Mouse (Mus musculus): Measurements from ENCODE around the gene Rassf1. TPM values are rescaled to one million over a fixed set of nuclear protein-coding genes. Genes with fewer than 3 reads are reported as not detected.
A peak's percentile ranks its signal among the peaks of the same experiment; 100 is the strongest.

Rassf1 gene
- polyA plus RNA-seq, 1 experiment from 2014 or later = 66.5 TPM

DNA sequence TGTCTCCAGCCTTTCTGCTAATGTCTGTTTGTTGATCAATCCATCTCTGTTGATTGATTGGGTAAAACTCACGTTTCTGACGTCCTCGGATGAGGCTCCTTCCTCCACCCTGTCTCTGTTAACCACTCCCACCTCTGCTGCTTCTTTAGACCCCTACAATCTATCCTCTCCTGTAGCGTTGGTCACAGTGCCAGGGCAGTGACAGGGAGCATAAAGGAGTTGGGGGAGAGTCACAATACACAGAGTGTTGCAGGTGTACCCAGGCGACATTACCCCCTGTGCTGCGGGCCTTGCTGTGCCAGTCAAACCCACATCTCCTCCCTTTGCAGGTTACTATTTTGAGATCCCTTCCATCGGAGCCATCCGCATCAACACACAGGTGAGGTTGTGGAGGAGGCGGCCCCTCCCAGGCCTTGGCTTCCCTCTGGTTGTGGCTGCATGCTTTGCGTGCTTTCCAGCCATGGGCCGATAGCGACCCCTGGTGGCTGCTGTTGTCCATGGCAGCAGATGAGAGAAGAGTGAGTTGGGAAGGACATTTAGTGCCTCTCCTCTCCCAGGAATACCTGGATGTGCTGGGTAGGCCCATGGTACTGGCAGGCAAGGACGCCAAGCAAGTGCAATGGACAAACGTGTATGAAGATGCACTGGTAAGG lies 36.9 kb upstream of the Rassf1 start:
- DNase-seq (ENCODE audit: low spot score) (peak; percentile 75), ATAC-seq (ENCODE audit: low read depth) (peak; percentile 33; the same call in 1 of the 2 replicates)
- Histone ChIP-seq H3K27me3 (replicated peaks; ENCODE audit: control insufficient read depth, insufficient read depth, low read length) (no peaks in the 10 kb centered on the region; the same call in 1 of the 2 replicates), H3K36me3 (ENCODE audit: control insufficient read depth, insufficient read depth, low read length) (no peaks in the 10 kb centered on the region), H3K27ac (replicated peaks; ENCODE audit: low read depth, low read length) (no peak overlapping the region), H3K9me3 (ENCODE audit: control insufficient read depth, low read length) (no peaks in the 10 kb centered on the region), H3K4me3 (ENCODE audit: low read depth, low read length) (no peak overlapping the region), H3K4me2 (ENCODE audit: low read depth, low read length) (no peak overlapping the region), H3K4me1 (ENCODE audit: control insufficient read depth, insufficient read depth, low read length) (peaks cover 24% of the 10 kb centered on the region), H3K9ac (ENCODE audit: low read depth, low read length) (no peak overlapping the region)
- 24% methylated on average over 14 of the region's 14 CpGs for WGBS

DNA sequence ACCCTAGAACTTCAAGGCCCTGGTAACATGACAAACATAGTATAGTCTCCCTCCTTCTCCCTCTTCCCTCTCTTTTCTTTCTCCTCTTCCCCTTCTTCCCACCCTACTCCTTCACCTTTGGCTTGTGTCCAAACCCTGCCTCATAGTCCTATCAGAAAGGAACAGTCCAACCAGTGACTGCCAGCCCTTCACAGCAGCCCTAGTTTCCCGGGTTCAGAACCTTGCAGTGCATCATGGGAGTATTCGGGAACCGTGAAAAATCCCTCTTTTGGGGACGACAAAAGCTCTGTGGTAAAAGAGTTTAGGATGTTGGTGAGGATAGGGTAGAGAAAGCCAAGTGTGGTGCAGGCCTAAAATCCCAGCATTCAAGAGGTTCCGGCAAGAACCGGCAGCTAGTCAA lies 31.0 kb upstream of the Rassf1 start:
- DNase-seq (ENCODE audit: low spot score) (no peak), ATAC-seq (ENCODE audit: low read depth) (no peak)
- Histone ChIP-seq H3K9ac (ENCODE audit: low read depth, low read length) (no peak overlapping the region), H3K4me2 (ENCODE audit: low read depth, low read length) (no peak overlapping the region), H3K4me1 (ENCODE audit: control insufficient read depth, insufficient read depth, low read length) (peaks cover 17% of the 10 kb centered on the region), H3K4me3 (ENCODE audit: low read depth, low read length) (no peak overlapping the region), H3K36me3 (ENCODE audit: control insufficient read depth, insufficient read depth, low read length) (no peaks in the 10 kb centered on the region), H3K27ac (replicated peaks; ENCODE audit: low read depth, low read length) (no peak overlapping the region), H3K9me3 (ENCODE audit: control insufficient read depth, low read length) (no peaks in the 10 kb centered on the region), H3K27me3 (replicated peaks; ENCODE audit: control insufficient read depth, insufficient read depth, low read length) (peaks cover 6% of the 10 kb centered on the region; the same call in 1 of the 2 replicates)
- 60% methylated on average over 6 of the region's 6 CpGs for WGBS

DNA sequence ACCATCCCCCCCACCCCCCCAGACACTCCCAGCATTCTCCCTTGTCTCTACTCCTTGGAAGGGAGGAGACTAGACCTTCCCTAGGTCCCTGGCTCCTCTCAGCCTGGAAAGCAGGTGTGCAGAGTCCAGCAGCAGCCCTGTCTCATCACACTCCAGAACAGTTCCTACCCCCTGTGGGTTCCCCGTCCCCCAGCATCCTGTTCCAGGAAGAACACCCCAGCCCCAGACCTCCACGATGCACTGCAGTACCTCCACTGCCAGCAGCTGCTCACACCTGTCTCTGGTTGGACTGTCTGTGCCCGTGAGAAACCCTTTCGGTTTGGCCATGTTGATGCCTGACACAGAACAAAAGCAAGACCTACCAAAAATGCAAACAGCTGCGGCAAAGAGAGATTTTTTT lies 30.2 kb upstream of the Rassf1 start:
- Histone ChIP-seq H3K27ac (replicated peaks; ENCODE audit: low read depth, low read length) (no peak overlapping the region), H3K4me2 (ENCODE audit: low read depth, low read length) (peak overlapping the region; percentile 49)

DNA sequence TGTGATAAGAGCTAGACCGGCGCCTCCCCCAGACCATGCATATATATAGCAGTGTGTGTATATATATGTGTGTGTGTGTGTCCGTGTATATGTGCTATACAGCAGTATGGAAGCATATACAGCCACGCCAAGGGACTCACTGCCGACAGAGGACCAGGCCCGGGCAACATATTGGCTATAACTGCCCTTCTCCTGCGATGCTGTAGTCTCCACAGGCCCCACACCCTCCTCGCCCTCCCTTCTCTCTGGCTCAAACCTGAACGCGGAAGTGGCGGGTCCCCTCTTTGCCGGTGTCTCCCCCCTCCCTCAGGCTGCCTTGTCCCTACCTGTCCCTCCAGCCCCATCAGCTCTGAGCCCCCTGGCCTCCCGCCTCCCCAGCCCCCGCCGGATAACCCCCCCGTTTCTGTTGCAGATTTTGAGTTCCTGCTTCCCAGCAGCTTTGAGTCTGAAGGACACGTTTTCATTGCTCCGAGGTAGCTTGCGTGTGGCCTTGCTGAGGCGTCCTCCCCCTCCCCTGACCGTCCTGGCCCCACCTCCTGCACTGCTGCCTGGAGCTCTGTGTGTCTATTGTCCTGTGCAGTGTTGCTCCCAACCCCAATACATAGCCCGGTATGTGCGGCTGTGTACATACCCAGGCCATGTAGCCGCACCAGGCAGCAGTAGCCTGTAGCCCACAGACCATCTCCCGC lies 29.5 kb upstream of the Rassf1 start:
- peak overlapping the region; percentile 49 for H3K4me2 ChIP-seq (ENCODE audit: low read depth, low read length)
- no peaks in the 10 kb centered on the region for H3K36me3 ChIP-seq (ENCODE audit: control insufficient read depth, insufficient read depth, low read length)
- peaks cover 23% of the 10 kb centered on the region for H3K4me1 ChIP-seq (ENCODE audit: control insufficient read depth, insufficient read depth, low read length)
- peak overlapping the region; percentile 46 for H3K9ac ChIP-seq (ENCODE audit: low read depth, low read length)
- H3K27ac ChIP-seq (replicated peaks; ENCODE audit: low read depth, low read length) = no peak overlapping the region
- WGBS = 21% methylated on average over 25 of the region's 25 CpGs
- peaks cover 21% of the 10 kb centered on the region for H3K27me3 ChIP-seq (replicated peaks; ENCODE audit: control insufficient read depth, insufficient read depth, low read length)
- no peaks in the 10 kb centered on the region for H3K9me3 ChIP-seq (ENCODE audit: control insufficient read depth, low read length)
- ATAC-seq (ENCODE audit: low read depth) (peak; percentile 42; the same call in 1 of the 2 replicates), DNase-seq (ENCODE audit: low spot score) (peak; percentile 57)
- H3K4me3 ChIP-seq (ENCODE audit: low read depth, low read length) = peak overlapping the region; percentile 10; the same call in 1 of the 2 replicates

More for the DNA sequence above, 30.2 kb upstream of the Rassf1 start:
- Histone ChIP-seq H3K36me3 (ENCODE audit: control insufficient read depth, insufficient read depth, low read length) (no peaks in the 10 kb centered on the region), H3K4me3 (ENCODE audit: low read depth, low read length) (no peak overlapping the region), H3K9me3 (ENCODE audit: control insufficient read depth, low read length) (no peaks in the 10 kb centered on the region), H3K4me1 (ENCODE audit: control insufficient read depth, insufficient read depth, low read length) (peaks cover 17% of the 10 kb centered on the region), H3K27me3 (replicated peaks; ENCODE audit: control insufficient read depth, insufficient read depth, low read length) (peaks cover 15% of the 10 kb centered on the region), H3K9ac (ENCODE audit: low read depth, low read length) (no peak overlapping the region)
- 32% methylated on average over 5 of the region's 5 CpGs for WGBS
- DNase-seq (ENCODE audit: low spot score) = peak; percentile 31
- peak; percentile 16; the same call in 1 of the 2 replicates for ATAC-seq (ENCODE audit: low read depth)

GRCm38 (mm10) chr9:107522400-107522711 lies 29.0 kb upstream of the Rassf1 start:
- H3K27me3 ChIP-seq (replicated peaks; ENCODE audit: control insufficient read depth, insufficient read depth, low read length) = peaks cover 25% of the 10 kb centered on the region
- H3K4me1 ChIP-seq (ENCODE audit: control insufficient read depth, insufficient read depth, low read length) = peaks cover 28% of the 10 kb centered on the region
- ATAC-seq (ENCODE audit: low read depth) = no peak
- WGBS = 31% methylated on average over 2 of the region's 2 CpGs
- peak overlapping the region; percentile 49; the same call in 1 of the 2 replicates for H3K4me2 ChIP-seq (ENCODE audit: low read depth, low read length)
- H3K4me3 ChIP-seq (ENCODE audit: low read depth, low read length) = no peak overlapping the region
- H3K36me3 ChIP-seq (ENCODE audit: control insufficient read depth, insufficient read depth, low read length) = no peaks in the 10 kb centered on the region
- peak overlapping the region; percentile 46 for H3K9ac ChIP-seq (ENCODE audit: low read depth, low read length)
- no peak for DNase-seq (ENCODE audit: low spot score)
- H3K27ac ChIP-seq (replicated peaks; ENCODE audit: low read depth, low read length) = no peak overlapping the region
- no peaks in the 10 kb centered on the region for H3K9me3 ChIP-seq (ENCODE audit: control insufficient read depth, low read length)

DNA sequence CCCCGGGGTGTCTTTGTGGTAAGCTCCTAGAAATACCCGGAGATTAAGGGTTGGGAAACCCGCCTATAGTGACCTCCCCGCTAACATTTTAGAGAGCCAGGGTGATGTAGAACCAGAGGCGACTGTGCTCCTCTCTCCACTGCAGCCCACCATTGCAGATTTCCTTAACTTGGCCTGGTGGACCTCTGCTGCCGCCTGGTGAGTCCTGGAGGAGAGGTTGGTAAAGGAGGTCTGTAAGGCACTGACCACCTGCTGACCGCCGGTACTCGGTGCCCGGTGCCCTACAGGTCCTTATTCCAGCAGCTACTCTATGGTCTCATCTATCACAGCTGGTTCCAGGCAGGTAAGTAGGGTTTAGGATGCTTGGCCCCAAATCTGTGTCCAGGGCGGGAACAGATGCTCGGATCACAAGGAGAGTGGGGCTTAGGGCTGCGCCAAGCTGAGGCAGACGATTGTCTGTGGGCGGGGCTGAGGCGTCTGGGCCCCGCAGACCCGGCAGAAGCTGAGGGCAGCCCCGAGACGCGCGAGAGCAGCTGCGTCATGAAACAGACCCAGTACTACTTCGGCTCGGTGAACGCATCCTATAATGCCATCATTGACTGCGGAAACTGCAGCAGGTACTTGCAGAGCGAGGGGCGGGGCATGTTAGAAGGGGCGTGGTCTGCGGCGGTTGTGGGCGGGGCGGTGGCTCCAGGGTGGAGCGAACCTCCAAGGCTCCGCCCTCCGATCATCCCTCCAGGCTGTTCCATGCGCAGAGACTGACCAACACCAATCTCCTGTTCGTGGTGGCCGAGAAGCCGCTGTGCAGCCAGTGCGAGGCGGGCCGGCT lies 24.9 kb upstream of the Rassf1 start:
- Histone ChIP-seq H3K4me2 (ENCODE audit: low read depth, low read length) (peak overlapping the region; percentile 76), H3K27ac (replicated peaks; ENCODE audit: low read depth, low read length) (no peak overlapping the region), H3K4me3 (ENCODE audit: low read depth, low read length) (peak overlapping the region; percentile 43), H3K4me1 (ENCODE audit: control insufficient read depth, insufficient read depth, low read length) (peaks cover 21% of the 10 kb centered on the region), H3K27me3 (replicated peaks; ENCODE audit: control insufficient read depth, insufficient read depth, low read length) (peaks cover 31% of the 10 kb centered on the region), H3K9ac (ENCODE audit: low read depth, low read length) (peak overlapping the region; percentile 41), H3K36me3 (ENCODE audit: control insufficient read depth, insufficient read depth, low read length) (no peaks in the 10 kb centered on the region), H3K9me3 (ENCODE audit: control insufficient read depth, low read length) (no peaks in the 10 kb centered on the region)
- peak; percentile 64 for DNase-seq (ENCODE audit: low spot score)
- 6% methylated on average over 28 of the region's 44 CpGs for WGBS
- ATAC-seq (ENCODE audit: low read depth) = peak; percentile 67

DNA sequence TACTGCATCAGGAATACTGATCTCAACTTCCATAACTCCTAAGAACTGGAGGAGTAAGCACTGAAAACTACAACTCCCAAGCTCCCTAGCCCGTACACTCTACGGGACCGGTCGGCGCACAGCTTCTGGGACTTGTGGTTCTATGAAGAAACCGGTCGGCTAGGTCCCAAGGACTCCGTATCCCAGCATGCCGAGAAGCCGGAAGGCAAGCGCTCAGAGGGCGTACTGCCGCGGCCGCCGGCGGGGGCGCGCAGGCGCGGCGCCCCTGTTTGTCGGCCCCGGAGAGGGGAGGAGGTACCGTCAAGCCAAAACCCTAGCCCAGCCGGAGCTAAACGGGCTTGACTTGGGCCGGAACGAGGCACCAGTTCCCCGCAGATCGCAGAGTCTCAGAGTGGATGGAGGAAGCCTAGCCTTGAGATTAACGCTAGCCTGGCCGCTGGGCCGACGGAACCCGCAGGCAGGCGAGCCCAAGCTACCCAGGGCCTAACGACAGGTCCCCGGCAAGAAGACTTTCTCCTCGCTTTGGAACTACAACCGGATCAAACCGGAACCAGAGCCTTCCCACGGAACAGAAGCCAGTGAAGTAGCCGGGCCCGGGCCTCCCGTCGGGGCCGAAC lies 17.5 kb upstream of the Rassf1 start, which contains the start of gene Tmem115:
TSS of gene Tmem115 (plus strand) at position 155 of the 617 bp plus-strand sequence.
- ATAC-seq (ENCODE audit: low read depth) = peak; percentile 99
- no peaks in the 10 kb centered on the region for H3K9me3 ChIP-seq (ENCODE audit: control insufficient read depth, low read length)
- 1% methylated on average over 38 of the region's 48 CpGs for whole genome bisulfite sequencing

More for the DNA sequence above, 17.5 kb upstream of the Rassf1 start, which contains the start of gene Tmem115:
- peaks cover 23% of the 10 kb centered on the region for H3K4me1 ChIP-seq (ENCODE audit: control insufficient read depth, insufficient read depth, low read length)
- DNase-seq (ENCODE audit: low spot score) = peak; percentile 100
- H3K27ac ChIP-seq (replicated peaks; ENCODE audit: low read depth, low read length) = peak within 1 kb of the TSS; percentile 87
- peak within 1 kb of the TSS; percentile 98 for H3K4me2 ChIP-seq (ENCODE audit: low read depth, low read length)
- peak within 1 kb of the TSS; percentile 91 for H3K4me3 ChIP-seq (ENCODE audit: low read depth, low read length)
- peak within 1 kb of the TSS; percentile 94 for H3K9ac ChIP-seq (ENCODE audit: low read depth, low read length)
- no peaks in the 10 kb centered on the region for H3K27me3 ChIP-seq (replicated peaks; ENCODE audit: control insufficient read depth, insufficient read depth, low read length)
- peaks cover 17% of the 10 kb centered on the region for H3K36me3 ChIP-seq (ENCODE audit: control insufficient read depth, insufficient read depth, low read length)
